Mouse (Mus musculus) erythroblast, embryonic 14.5 days (primary cell): Measurements from ENCODE around the gene Lhfp. TPM values are rescaled to one million over a fixed set of nuclear protein-coding genes. Genes with fewer than 3 reads are reported as not detected.

Experiments used
- H3K27me3 ChIP-seq: 2 replicates; pipeline ENCODE4 v1.6.1; 2012; ENCODE audit warnings: inconsistent platforms; ENCODE audit not compliant: control insufficient read depth
- H3K36me3 ChIP-seq: 2 replicates; pipeline ENCODE4 v1.6.1; 2012; ENCODE audit warnings: mild to moderate bottlenecking, inconsistent platforms; ENCODE audit not compliant: control insufficient read depth
- H3K4me1 ChIP-seq: 2 replicates; pipeline ENCODE4 v1.6.1; 2012; ENCODE audit warnings: inconsistent platforms; ENCODE audit not compliant: control insufficient read depth
- H3K4me3 ChIP-seq: replicated peaks from 2 replicates; pipeline ENCODE3; 2012; ENCODE audit warnings: moderate library complexity, mild to moderate bottlenecking, inconsistent platforms
- H3K9me3 ChIP-seq: 2 replicates; pipeline ENCODE4 v1.6.1; 2012; ENCODE audit warnings: low read length, inconsistent platforms, mixed read lengths; ENCODE audit not compliant: control insufficient read depth
- GATA1 ChIP-seq: IDR thresholded peaks from 2 replicates; pipeline ENCODE4 v1.6.1; 2012; ENCODE audit warnings: low read length, inconsistent platforms, mixed read lengths
- TAL1 ChIP-seq: IDR thresholded peaks from 3 replicates; pipeline ENCODE4 v1.6.1; 2012; ENCODE audit warnings: low read length, inconsistent platforms, mixed read lengths
- polyA plus RNA-seq: library from polyadenylated mRNA; stranded (reverse); fragments of >175 nt; gene quantifications from 2 replicates; pipeline ENCODE4 v1.2.3, GENCODE M21; 2012

The Lhfp gene
- polyA plus RNA-seq, 1 experiment = not detected

DNA sequence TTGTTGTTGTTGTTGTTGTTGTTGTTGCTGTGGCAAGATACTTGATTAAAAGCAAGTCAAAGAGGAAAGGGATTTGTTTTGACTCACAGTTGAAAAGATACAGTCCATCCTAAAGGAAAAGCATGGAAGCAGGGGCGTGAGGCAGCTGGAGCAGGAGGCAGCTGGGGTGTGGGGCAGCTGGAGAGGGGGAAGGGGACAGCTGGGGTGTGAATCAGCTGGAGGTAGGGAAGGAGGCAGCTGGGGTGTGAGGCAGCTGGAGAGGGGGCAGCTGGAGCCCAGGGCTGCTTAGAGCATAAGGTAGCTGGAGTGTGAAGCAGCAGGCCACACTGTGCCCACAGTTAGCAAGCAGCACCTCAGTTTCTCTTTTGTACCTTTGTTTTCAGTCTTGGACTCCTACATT is 110.3 kb downstream of the Lhfp start:
- H3K27me3 ChIP-seq = no peaks in the 10 kb centered on the region
- no peak for TF ChIP-seq TAL1
- TF ChIP-seq GATA1 = no peak
- peaks cover 2% of the 10 kb centered on the region for H3K9me3 ChIP-seq
- no peak overlapping the region for H3K4me3 ChIP-seq
- H3K4me1 ChIP-seq = no peaks in the 10 kb centered on the region
- H3K36me3 ChIP-seq = no peaks in the 10 kb centered on the region

DNA sequence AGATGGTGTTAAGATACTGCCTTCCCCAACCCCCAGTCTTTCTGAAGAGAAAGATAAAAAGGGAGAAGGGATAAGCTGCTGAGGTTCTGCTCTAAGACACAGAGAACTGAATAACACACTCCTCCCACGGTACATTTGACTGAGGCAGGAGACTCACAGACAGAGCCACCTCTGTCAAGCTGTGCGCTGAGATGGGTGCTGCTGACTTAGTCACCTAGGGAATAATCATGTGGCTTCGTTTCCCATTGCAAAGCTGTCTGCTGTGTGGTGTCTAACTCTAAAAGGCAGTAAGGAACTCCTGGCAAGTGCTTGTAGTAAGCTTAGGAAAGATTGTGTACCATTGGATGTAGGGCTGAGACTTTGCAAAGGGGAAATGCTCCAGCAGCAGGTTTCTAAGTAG is 120.6 kb downstream of the Lhfp start:
- TF ChIP-seq TAL1 (no peak), GATA1 (no peak)

DNA sequence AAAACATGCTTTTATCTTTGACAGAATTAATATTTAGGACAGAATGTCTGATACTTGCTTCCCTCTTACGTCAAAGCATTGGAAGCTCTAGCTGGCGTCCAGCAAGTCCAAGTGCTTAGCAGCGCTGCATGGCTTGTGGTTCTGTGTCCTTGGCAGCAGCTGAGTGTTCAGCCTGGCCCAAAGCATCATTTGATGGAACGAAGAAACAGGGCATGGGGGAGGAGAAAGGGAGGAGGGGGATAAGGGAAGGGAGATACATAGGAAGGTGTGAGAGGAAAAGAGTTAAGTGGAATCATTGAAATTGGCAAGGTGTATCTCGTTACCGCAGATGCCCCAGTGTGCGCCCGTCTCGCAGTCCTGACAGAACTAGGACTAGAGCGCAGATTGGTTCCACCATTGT is 124.0 kb downstream of the Lhfp start:
- no peak overlapping the region for H3K4me3 ChIP-seq
- TF ChIP-seq TAL1 (no peak), GATA1 (no peak)

More for the DNA sequence above, 120.6 kb downstream of the Lhfp start:
- Histone ChIP-seq H3K36me3 (no peaks in the 10 kb centered on the region), H3K4me3 (no peak overlapping the region), H3K9me3 (peaks cover 2% of the 10 kb centered on the region), H3K27me3 (no peaks in the 10 kb centered on the region), H3K4me1 (no peaks in the 10 kb centered on the region)

GRCm38 (mm10) chr3:53166001-53166400 is 124.7 kb downstream of the Lhfp start:
- Histone ChIP-seq H3K4me3 (no peak overlapping the region), H3K9me3 (no peaks in the 10 kb centered on the region), H3K4me1 (no peaks in the 10 kb centered on the region), H3K36me3 (no peaks in the 10 kb centered on the region), H3K27me3 (no peaks in the 10 kb centered on the region)
- no peak for TF ChIP-seq GATA1
- no peak for TF ChIP-seq TAL1

More for the DNA sequence above, 124.0 kb downstream of the Lhfp start:
- Histone ChIP-seq H3K4me1 (no peaks in the 10 kb centered on the region), H3K27me3 (no peaks in the 10 kb centered on the region), H3K36me3 (no peaks in the 10 kb centered on the region), H3K9me3 (no peaks in the 10 kb centered on the region)

- TF ChIP-seq TAL1 (no peak), GATA1 (no peak)
- H3K4me3 ChIP-seq = no peak overlapping the region
- no peaks in the 10 kb centered on the region for H3K4me1 ChIP-seq
- H3K9me3 ChIP-seq = no peaks in the 10 kb centered on the region
- no peaks in the 10 kb centered on the region for H3K36me3 ChIP-seq
- no peaks in the 10 kb centered on the region for H3K27me3 ChIP-seq
Observed at GRCm38 (mm10) chr3:53169486-53169885, 128.2 kb downstream of the Lhfp start.

DNA sequence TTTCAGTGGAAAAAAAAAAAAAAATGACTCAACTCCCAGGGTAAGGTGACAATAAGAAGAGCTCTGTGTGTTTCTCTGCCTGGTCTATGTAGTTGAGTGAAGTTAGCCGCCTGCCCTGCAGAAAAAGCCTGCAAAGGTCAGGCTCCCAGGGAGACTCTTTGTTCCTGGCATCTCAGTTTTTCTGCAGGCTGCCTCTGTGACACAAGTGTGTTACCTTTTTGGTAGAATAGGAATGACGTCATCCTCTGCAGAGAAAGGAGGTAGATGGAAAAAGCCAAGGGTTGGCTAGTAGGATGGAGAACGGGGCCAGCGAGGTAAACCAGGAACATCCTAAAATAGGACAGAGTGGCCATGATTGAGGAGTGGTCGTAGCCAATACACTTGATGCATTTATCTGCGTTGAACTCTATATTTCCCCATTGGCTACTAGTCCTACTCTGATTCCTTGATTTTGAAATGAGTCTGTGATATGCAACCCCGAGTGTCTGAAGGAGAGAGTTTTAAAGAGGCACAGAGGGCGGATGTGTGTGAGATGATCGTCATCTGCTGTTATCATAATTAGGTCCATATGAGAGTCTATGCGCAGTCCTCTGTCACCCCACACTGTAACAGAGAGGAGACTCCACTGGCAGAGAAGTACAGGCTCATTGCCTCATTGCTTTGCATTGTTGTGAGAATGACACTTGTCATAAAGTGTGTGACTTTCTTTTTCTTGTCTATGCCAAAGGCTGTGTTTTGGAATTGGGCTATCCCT is 132.2 kb downstream of the Lhfp start:
- Histone ChIP-seq H3K27me3 (no peaks in the 10 kb centered on the region), H3K4me1 (no peaks in the 10 kb centered on the region), H3K36me3 (no peaks in the 10 kb centered on the region), H3K4me3 (no peak overlapping the region), H3K9me3 (peaks cover 3% of the 10 kb centered on the region; the same call in 1 of the 2 replicates)
- no peak for TF ChIP-seq TAL1
- no peak for TF ChIP-seq GATA1

DNA sequence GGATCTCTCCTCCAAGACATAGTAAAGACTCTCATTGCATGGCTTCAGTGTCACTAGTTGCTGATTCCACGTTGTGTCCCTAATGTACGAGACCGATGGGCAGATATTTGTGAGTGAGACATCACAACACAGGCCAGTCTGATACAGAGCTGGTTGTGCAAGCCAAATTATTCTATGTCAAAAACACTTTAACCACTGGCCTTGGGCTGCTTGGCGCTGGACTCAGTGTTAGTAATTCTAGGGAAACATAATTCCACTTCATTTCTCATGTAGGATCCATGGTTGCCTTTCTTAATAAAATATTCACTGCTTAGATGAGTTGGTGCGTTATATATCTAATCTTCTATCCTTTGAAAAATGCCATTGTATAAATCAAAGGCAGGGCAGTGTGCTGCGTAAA is 138.6 kb downstream of the Lhfp start:
- no peak overlapping the region for H3K4me3 ChIP-seq
- TF ChIP-seq GATA1 = no peak
- TF ChIP-seq TAL1 = no peak
- no peaks in the 10 kb centered on the region for H3K36me3 ChIP-seq

DNA sequence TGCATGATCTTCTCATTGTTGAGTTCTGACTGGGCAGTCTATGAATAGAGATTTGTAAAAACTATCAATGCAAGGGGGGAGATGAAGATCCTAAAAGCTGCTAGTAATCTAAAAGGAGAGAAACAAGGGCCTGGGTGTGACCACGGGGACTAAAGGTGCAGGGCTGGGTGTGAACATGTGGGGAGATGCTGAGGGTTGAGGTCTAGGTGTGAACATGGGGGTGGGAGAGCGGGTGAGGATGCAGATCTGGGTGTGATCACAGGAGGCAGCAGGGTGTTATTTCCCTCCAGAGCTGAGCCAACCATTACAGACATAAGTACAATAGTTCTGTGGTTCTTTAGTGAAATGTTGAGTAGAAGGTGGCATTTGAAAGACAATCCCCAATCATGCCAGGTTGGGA is 144.1 kb downstream of the Lhfp start:
- no peaks in the 10 kb centered on the region; the same call in 1 of the 2 replicates for H3K9me3 ChIP-seq
- no peak for TF ChIP-seq TAL1
- no peak for TF ChIP-seq GATA1
- no peaks in the 10 kb centered on the region for H3K36me3 ChIP-seq
- H3K4me3 ChIP-seq = no peak overlapping the region
- H3K4me1 ChIP-seq = no peaks in the 10 kb centered on the region
- no peaks in the 10 kb centered on the region for H3K27me3 ChIP-seq

More for the DNA sequence above, 138.6 kb downstream of the Lhfp start:
- H3K4me1 ChIP-seq = no peaks in the 10 kb centered on the region
- H3K9me3 ChIP-seq = peaks cover 3% of the 10 kb centered on the region; the same call in 1 of the 2 replicates
- no peaks in the 10 kb centered on the region for H3K27me3 ChIP-seq

- H3K9me3 ChIP-seq = peaks cover 2% of the 10 kb centered on the region; the same call in 1 of the 2 replicates
- H3K4me1 ChIP-seq = no peaks in the 10 kb centered on the region
- H3K27me3 ChIP-seq = no peaks in the 10 kb centered on the region
- no peaks in the 10 kb centered on the region for H3K36me3 ChIP-seq
- TF ChIP-seq GATA1 (no peak), TAL1 (no peak)
- H3K4me3 ChIP-seq = no peak overlapping the region
Observed at GRCm38 (mm10) chr3:53193441-53193840, 152.1 kb downstream of the Lhfp start.
